Mouse (Mus musculus) E14TG2a.4 (cell line): ENCODE results near the gene Lrtm2.
"Not testable (repeated sequence)": the region's sequence is repeated elsewhere in the genome, so short reads cannot be mapped to it uniquely, and the experiment has no call there.

Experiments
- H3K27me3 ChIP-seq: 2 replicates; pipeline ENCODE4 v1.6.1; 2014; ENCODE audit warnings: low read length, control low read depth; ENCODE audit not compliant: insufficient read depth
- H3K36me3 ChIP-seq: 2 replicates; pipeline ENCODE4 v1.6.1; 2014; ENCODE audit warnings: low read length, control low read depth; ENCODE audit not compliant: insufficient read depth
- H3K4me1 ChIP-seq: replicated peaks from 2 replicates; pipeline ENCODE4 v1.6.1; 2014; ENCODE audit warnings: low read depth, low read length, control low read depth
- H3K4me3 ChIP-seq: replicated peaks from 2 replicates; pipeline ENCODE4 v1.5.1; 2014; ENCODE audit warnings: mild to moderate bottlenecking, low read length
- H3K9me3 ChIP-seq: 2 replicates; pipeline ENCODE4 v1.6.1; 2014; ENCODE audit warnings: low read length, control low read depth
- CTCF ChIP-seq: conservative IDR thresholded peaks from 2 replicates; pipeline ENCODE4 v1.5.1; 2014; ENCODE audit warnings: low read length
- NANOG ChIP-seq: IDR thresholded peaks from 2 replicates; pipeline ENCODE4 v1.6.1; 2014; ENCODE audit warnings: borderline replicate concordance, low read length, mixed read lengths
- POU5F1 ChIP-seq: IDR thresholded peaks from 2 replicates; pipeline ENCODE4 v1.6.1; 2014; ENCODE audit warnings: low read length, borderline replicate concordance

Lrtm2 gene

DNA sequence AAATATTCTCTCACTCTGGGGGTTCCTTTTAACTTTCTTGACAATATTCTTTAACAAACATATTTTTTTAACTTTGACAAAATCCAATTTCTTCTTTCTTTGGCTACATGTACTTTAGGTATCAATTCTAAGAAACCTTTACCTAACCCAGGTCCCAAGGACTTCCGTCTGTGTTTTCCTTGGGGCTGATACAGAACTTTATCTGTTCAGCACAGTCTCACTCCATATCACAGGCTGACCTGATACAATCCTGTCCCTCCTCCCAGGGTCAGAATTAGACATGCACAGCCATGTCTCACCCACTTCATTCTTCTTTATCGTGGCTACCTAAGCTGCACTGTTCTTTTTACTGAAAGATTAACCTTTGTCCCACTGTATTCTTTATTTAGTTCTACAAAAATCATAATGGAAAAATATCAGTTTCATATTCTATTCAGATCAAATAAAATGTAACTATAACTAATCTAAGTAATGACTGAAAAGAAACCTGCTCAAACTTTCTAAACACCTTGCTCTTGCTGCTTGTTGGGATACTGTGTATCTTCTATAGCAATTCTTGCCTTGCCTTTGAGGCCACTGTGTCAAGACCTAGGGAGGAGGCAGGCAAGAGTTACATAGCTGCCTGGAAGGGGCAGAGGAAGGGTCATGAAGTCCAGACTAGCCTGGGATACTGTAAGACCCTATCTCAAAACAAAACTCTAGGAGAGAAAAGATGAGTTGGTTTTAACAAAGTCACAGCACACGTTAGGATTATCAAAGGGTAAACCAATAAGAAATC is 30.5 kb upstream of the Lrtm2 start:
- Histone ChIP-seq H3K4me3 (no peak overlapping the region), H3K36me3 (peaks cover 98% of the 10 kb centered on the region), H3K27me3 (no peaks in the 10 kb centered on the region), H3K4me1 (peaks cover 6% of the 10 kb centered on the region; the same call in 1 of the 2 replicates), H3K9me3 (no peaks in the 10 kb centered on the region)
- no peak for TF ChIP-seq CTCF
- TF ChIP-seq NANOG = no peak
- no peak for TF ChIP-seq POU5F1

GRCm38 (mm10) chr6:119360250-119360649 is 29.7 kb upstream of the Lrtm2 start:
- H3K4me1 ChIP-seq, H3K9me3 ChIP-seq, H3K27me3 ChIP-seq, H3K4me3 ChIP-seq: not testable (repeated sequence)
- peaks cover 98% of the 10 kb centered on the region for H3K36me3 ChIP-seq

DNA sequence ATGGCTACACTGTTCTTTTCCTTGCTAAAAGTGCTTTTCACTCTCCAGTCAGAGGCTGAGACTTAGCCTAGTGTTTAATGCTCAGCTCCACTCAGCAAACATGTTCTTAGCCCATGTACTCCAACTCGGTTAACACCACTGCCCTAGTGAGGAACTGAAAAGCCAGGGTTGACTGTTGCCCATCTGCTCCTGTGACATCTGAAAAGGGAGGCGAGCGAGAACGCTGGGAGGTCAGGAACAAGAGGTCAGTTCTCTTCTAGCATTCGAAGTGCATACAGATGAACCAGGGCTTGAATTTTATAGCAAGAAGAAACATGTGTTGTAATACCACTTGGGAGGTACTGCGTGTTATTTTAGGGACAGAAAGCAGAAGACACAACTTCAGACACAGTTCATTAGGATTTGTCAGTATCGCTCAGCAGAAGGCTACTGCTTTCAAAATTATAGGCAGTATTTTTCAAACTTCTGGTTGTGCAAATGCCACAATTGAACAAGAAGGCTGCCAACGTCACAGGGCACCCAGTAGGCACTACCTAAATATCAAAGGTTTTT is 27.5 kb upstream of the Lrtm2 start:
- Histone ChIP-seq H3K4me1 (peaks cover 6% of the 10 kb centered on the region; the same call in 1 of the 2 replicates), H3K9me3 (no peaks in the 10 kb centered on the region), H3K36me3 (peaks cover 99% of the 10 kb centered on the region), H3K4me3 (no peak overlapping the region), H3K27me3 (no peaks in the 10 kb centered on the region)
- TF ChIP-seq POU5F1 (no peak), CTCF (no peak), NANOG (no peak)

- H3K9me3 ChIP-seq = no peaks in the 10 kb centered on the region
- H3K27me3 ChIP-seq = no peaks in the 10 kb centered on the region
- no peak overlapping the region for H3K4me3 ChIP-seq
- H3K4me1 ChIP-seq = peaks cover 25% of the 10 kb centered on the region
- TF ChIP-seq NANOG = no peak
- no peak for TF ChIP-seq POU5F1
- no peak for TF ChIP-seq CTCF
- H3K36me3 ChIP-seq = peaks cover 50% of the 10 kb centered on the region
Measured at GRCm38 (mm10) chr6:119352501-119352900, 21.9 kb upstream of the Lrtm2 start.

DNA sequence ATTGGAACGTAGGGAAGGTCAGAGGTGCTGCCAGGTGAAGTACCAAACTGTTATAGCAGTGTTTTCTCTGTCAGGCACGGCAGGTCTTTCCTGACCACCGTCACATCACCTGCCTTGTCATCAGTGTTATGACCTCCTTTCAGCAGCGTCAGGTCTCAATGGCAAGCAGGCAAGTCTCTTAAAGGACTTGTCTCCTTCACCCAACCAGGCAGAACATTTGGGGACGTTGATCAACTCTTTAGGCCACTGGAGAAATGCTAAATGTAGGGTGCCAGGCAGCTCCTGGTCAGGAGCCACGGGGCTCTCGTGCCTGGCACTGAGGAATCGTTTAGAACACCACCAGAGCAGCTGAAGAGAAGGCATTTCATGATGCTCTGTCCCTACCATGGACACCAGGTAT is 21.1 kb upstream of the Lrtm2 start:
- Histone ChIP-seq H3K36me3 (peaks cover 42% of the 10 kb centered on the region), H3K4me3 (no peak overlapping the region), H3K4me1 (peaks cover 19% of the 10 kb centered on the region), H3K27me3 (0 out of 2 replicates have a peak, but pooled peaks cover 3% of the 10 kb centered on the region), H3K9me3 (no peaks in the 10 kb centered on the region)
- TF ChIP-seq CTCF (no peak), POU5F1 (no peak), NANOG (no peak)

DNA sequence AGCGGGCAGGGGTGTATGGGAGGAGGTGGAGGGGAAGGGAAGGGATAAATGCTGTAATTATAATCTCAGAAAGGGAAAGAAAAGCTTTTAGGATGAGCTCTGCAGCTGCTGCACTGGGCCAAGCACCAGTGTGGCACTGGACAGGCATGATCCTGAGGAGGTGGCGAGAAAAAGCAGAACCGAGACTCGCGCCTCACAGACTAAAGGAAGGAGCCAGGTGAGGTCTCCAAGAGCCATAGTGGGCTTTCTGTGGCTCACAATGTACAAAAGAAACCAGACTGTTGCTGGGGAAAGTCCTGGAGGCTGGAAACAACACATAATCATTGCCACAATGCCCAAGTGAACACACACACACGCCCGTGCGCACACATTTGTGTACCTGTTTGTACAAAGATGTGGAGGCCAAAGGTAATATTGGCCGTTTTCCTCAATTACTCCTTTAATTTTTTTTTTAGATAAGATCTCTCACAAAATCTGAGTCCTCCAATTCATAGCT is 20.2 kb upstream of the Lrtm2 start:
- no peak for TF ChIP-seq POU5F1
- 0 out of 2 replicates have a peak, but pooled peaks cover 3% of the 10 kb centered on the region for H3K27me3 ChIP-seq
- H3K4me1 ChIP-seq = peaks cover 19% of the 10 kb centered on the region
- H3K9me3 ChIP-seq = no peaks in the 10 kb centered on the region
- peaks cover 33% of the 10 kb centered on the region for H3K36me3 ChIP-seq
- H3K4me3 ChIP-seq = no peak overlapping the region

DNA sequence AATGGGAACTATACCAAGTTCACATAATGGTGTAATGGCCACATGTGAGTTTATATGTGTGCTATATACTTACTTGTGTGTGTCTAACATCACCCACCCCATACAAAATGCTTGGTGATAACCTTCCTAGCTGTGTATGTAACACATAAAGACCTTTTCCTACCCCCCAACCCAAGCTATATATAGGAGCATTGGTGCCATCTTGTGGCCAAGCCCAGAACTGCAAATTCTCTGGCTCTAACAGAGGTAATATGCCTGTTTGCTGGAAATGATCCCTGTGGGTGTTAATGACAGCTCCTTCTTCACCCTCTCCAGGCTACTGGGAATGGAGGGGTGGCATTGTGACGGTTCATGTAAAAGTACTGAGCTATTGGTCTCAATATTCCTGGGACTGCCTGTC is 17.7 kb upstream of the Lrtm2 start:
- Histone ChIP-seq H3K36me3 (peaks cover 8% of the 10 kb centered on the region), H3K27me3 (0 out of 2 replicates have a peak, but pooled peaks cover 3% of the 10 kb centered on the region), H3K4me3 (no peak overlapping the region), H3K9me3 (no peaks in the 10 kb centered on the region), H3K4me1 (peaks cover 19% of the 10 kb centered on the region)
- TF ChIP-seq NANOG (no peak), POU5F1 (no peak), CTCF (peak; percentile 82)

DNA sequence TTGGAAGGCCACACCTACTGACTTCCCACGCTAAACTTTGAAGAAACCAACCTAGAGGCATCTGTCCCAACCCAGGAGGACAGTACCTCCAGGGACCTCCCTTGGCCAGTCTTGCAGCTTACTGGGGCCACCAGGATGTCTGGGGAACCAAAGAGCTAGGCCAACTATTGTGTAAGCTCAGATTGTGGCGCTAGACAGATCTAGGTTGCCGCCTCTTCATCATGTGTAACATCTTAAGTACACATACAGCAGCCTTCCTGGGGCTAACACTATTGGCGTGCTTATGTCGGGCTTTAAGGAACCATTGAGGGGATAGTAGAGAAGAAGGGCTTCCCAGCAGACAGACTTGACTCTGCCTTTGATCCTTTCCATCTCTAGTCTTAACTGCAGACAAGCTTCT is 17.2 kb upstream of the Lrtm2 start:
- H3K4me1 ChIP-seq = peaks cover 19% of the 10 kb centered on the region
- H3K36me3 ChIP-seq = peaks cover 3% of the 10 kb centered on the region; the same call in 1 of the 2 replicates
- no peaks in the 10 kb centered on the region for H3K9me3 ChIP-seq
- 0 out of 2 replicates have a peak, but pooled peaks cover 3% of the 10 kb centered on the region for H3K27me3 ChIP-seq
- TF ChIP-seq NANOG = no peak
- TF ChIP-seq CTCF = no peak
- TF ChIP-seq POU5F1 = no peak
- H3K4me3 ChIP-seq = no peak overlapping the region
